In the genomic region with DNA sequence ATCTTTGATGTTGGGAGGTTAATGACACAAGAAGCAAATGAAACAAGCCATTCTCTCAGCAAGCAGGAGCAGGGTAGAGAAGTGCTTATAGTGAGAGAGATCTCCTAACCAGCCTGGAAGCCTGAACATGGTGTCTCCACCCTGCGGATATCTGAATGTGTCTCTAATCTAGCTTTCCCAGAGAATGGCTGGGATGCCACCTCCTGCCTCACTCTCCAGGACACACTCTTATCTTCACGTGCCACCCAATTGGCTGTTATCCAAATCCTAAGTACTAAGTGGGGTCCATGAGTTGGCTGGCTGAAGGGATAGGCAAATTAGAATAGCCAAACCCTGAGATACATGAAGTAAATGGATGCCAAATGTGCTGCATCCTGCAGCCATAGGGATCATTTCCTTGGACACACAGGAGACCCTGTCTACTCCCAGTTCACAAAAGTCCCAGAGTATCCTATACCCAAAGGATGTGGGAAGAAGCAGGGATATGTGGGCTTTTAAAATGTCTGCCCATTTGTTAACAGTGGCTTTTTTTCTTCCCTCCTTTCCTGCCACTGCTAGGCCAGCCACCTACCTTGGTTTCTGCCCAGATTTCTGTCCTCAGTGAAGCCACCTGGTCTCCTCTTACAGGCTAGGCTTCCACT, we compare ENCODE assay signal across 12 mouse cellular contexts. TPM values are rescaled to one million over a fixed set of nuclear protein-coding genes. Genes with fewer than 3 reads are reported as not detected.
A peak's percentile ranks its signal among the peaks of the same experiment; 100 is the strongest.
DNase-seq lines count a peak whose midpoint lies in the region; ATAC-seq and TF ChIP-seq lines count a peak whose summit lies in the region.
"Had no signal": no experiment of that assay in that cellular context is flagged by ENCODE, and none has a peak within 500 bp of the region (broad histone marks: within the 10 kb centered on the region; RNA-seq: fewer than 3 reads in every experiment).

No protein-coding gene starts in this region.

- peak overlapping the region; percentile 41; the same call in 1 of the 2 replicates for H3K27ac ChIP-seq in embryonic facial prominence, embryonic 13.5 days
- no peak overlapping the region for H3K27ac ChIP-seq in embryonic facial prominence, embryonic 10.5 days (replicated peaks)
- peak overlapping the region; percentile 76 for H3K27ac ChIP-seq in lung, embryonic 14.5 days (ENCODE audit: low read depth)
- H3K27ac ChIP-seq in limb, embryonic 12.5 days: 0 out of 2 replicates have a peak overlapping the region, but pooled peaks have one; percentile 53
- no peak overlapping the region for H3K27ac ChIP-seq in hindbrain, embryonic 13.5 days
- H3K27ac ChIP-seq: hindbrain, embryonic 14.5 days; neural tube, embryonic 12.5 days had no signal

- H3K4me1 ChIP-seq in embryonic facial prominence, embryonic 13.5 days: peaks cover 22% of the 10 kb centered on the region
- H3K4me1 ChIP-seq in embryonic facial prominence, embryonic 10.5 days: peaks cover 7% of the 10 kb centered on the region
- peaks cover 7% of the 10 kb centered on the region for H3K4me1 ChIP-seq in lung, embryonic 14.5 days (ENCODE audit: insufficient read depth)
- H3K4me1 ChIP-seq in limb, embryonic 12.5 days (replicated peaks): peaks cover 24% of the 10 kb centered on the region
- peaks cover 7% of the 10 kb centered on the region; the same call in 1 of the 2 replicates for H3K4me1 ChIP-seq in hindbrain, embryonic 13.5 days (replicated peaks)

- no peak overlapping the region for H3K4me2 ChIP-seq in embryonic facial prominence, embryonic 13.5 days
- peak overlapping the region; percentile 16; the same call in 1 of the 2 replicates for H3K4me2 ChIP-seq in lung, embryonic 14.5 days
- no peak overlapping the region for H3K4me2 ChIP-seq in limb, embryonic 12.5 days
- H3K4me2 ChIP-seq in hindbrain, embryonic 13.5 days: no peak overlapping the region
- H3K4me2 ChIP-seq: hindbrain, embryonic 14.5 days; neural tube, embryonic 12.5 days had no signal

- H3K27me3 ChIP-seq in embryonic facial prominence, embryonic 13.5 days: no peaks in the 10 kb centered on the region
- H3K27me3 ChIP-seq in embryonic facial prominence, embryonic 10.5 days (replicated peaks; ENCODE audit: low read depth, poor library complexity, severe bottlenecking): no peaks in the 10 kb centered on the region
- H3K27me3 ChIP-seq in lung, embryonic 14.5 days (ENCODE audit: insufficient read depth, low read length): no peaks in the 10 kb centered on the region
- H3K27me3 ChIP-seq in limb, embryonic 12.5 days: no peaks in the 10 kb centered on the region
- no peaks in the 10 kb centered on the region for H3K27me3 ChIP-seq in hindbrain, embryonic 13.5 days
- H3K27me3 ChIP-seq: neural tube, embryonic 12.5 days had no signal

- no peak for TF ChIP-seq CTCF in lung, embryonic 14.5 days (IDR thresholded peaks at IDR 0.05; ENCODE audit: low read depth)

- ATAC-seq in embryonic facial prominence, embryonic 13.5 days (ENCODE audit: insufficient number of reproducible peaks, insufficient read depth, low FRiP score, low TSS enrichment, low read depth): no peak
- no peak; the same call in 1 of the 2 replicates for ATAC-seq in lung, embryonic 14.5 days (ENCODE audit: insufficient read depth)
- ATAC-seq in limb, embryonic 12.5 days (ENCODE audit: insufficient number of reproducible peaks, insufficient read depth, low FRiP score, low TSS enrichment, low read depth): no peak
- no peak for ATAC-seq in hindbrain, embryonic 13.5 days (ENCODE audit: low FRiP score)

- 83% methylated on average over 2 of the region's 2 CpGs for WGBS in embryonic facial prominence, embryonic 13.5 days
- 79% methylated on average over 2 of the region's 2 CpGs for WGBS in embryonic facial prominence, embryonic 10.5 days
- 52% methylated on average over 2 of the region's 2 CpGs for WGBS in lung, embryonic 14.5 days
- WGBS in limb, embryonic 12.5 days: 81% methylated on average over 2 of the region's 2 CpGs
- WGBS in hindbrain, embryonic 13.5 days: 82% methylated on average over 2 of the region's 2 CpGs

- no peak overlapping the region for H3K4me3 ChIP-seq in embryonic facial prominence, embryonic 13.5 days
- no peak overlapping the region for H3K4me3 ChIP-seq in embryonic facial prominence, embryonic 10.5 days
- no peak overlapping the region for H3K4me3 ChIP-seq in lung, embryonic 14.5 days (ENCODE audit: low read depth, low read length)
- H3K4me3 ChIP-seq in limb, embryonic 12.5 days (replicated peaks): no peak overlapping the region
- H3K4me3 ChIP-seq in hindbrain, embryonic 13.5 days: no peak overlapping the region
- H3K4me3 ChIP-seq: neural tube, embryonic 12.5 days had no signal

- no peak overlapping the region for H3K9ac ChIP-seq in embryonic facial prominence, embryonic 13.5 days
- H3K9ac ChIP-seq in lung, embryonic 14.5 days: no peak overlapping the region
- no peak overlapping the region for H3K9ac ChIP-seq in limb, embryonic 12.5 days (replicated peaks)
- no peak overlapping the region for H3K9ac ChIP-seq in hindbrain, embryonic 13.5 days
- H3K9ac ChIP-seq: hindbrain, embryonic 14.5 days; neural tube, embryonic 12.5 days had no signal

- H3K9me3 ChIP-seq in embryonic facial prominence, embryonic 13.5 days: no peaks in the 10 kb centered on the region
- no peaks in the 10 kb centered on the region for H3K9me3 ChIP-seq in embryonic facial prominence, embryonic 10.5 days
- H3K9me3 ChIP-seq in lung, embryonic 14.5 days (ENCODE audit: low read depth, low read length): no peaks in the 10 kb centered on the region
- no peaks in the 10 kb centered on the region for H3K9me3 ChIP-seq in limb, embryonic 12.5 days
- H3K9me3 ChIP-seq in hindbrain, embryonic 13.5 days: no peaks in the 10 kb centered on the region
- H3K9me3 ChIP-seq: neural tube, embryonic 12.5 days had no signal

- no peak for DNase-seq in embryonic facial prominence, embryonic 10.5 days (ENCODE audit: low spot score)
- no peak for DNase-seq in lung, embryonic 14.5 days
- DNase-seq in lung, adult 18-20 months: no peak
- DNase-seq in spleen, postnatal 4 days (ENCODE audit: low spot score in 2 of 2): peak; percentile 82 to 83
- DNase-seq in adrenal gland, postnatal 25 days: no peak
- DNase-seq: layer of hippocampus, adult 9-11 months; lung, postnatal 36 days had no signal

- peaks cover 9% of the 10 kb centered on the region for H3K36me3 ChIP-seq in embryonic facial prominence, embryonic 13.5 days
- peaks cover 40% of the 10 kb centered on the region for H3K36me3 ChIP-seq in embryonic facial prominence, embryonic 10.5 days (replicated peaks)
- 0 out of 2 replicates have a peak, but pooled peaks cover 4% of the 10 kb centered on the region for H3K36me3 ChIP-seq in lung, embryonic 14.5 days (ENCODE audit: insufficient read depth)
- H3K36me3 ChIP-seq in limb, embryonic 12.5 days: peaks cover 16% of the 10 kb centered on the region; the same call in 1 of the 2 replicates
- H3K36me3 ChIP-seq in hindbrain, embryonic 13.5 days: peaks cover 14% of the 10 kb centered on the region; the same call in 1 of the 2 replicates

RNA-seq across cellular contexts. Expression of gene Relt, which starts 18.7 kb away (rescaled TPM):
- polyA plus RNA-seq in embryonic facial prominence, embryonic 13.5 days (2015; fragmentation: Nextera tagmentation; extraction: Ambion mirVana): 4.2 TPM in 2 replicates
- polyA plus RNA-seq in embryonic facial prominence, embryonic 10.5 days (2016; fragmentation: Nextera tagmentation; extraction: Ambion mirVana): 4.8 and 5.2 TPM in 2 replicates
- 3.8 and 4.1 TPM in 2 replicates for polyA plus RNA-seq in lung, embryonic 14.5 days (2014; fragmentation: Nextera tagmentation; extraction: Ambion mirVana)
- polyA plus RNA-seq in limb, embryonic 12.5 days (2016; fragmentation: Nextera tagmentation; extraction: Ambion mirVana): 3.5 and 5.8 TPM in 2 replicates
- total RNA-seq in adrenal gland, postnatal 25 days (2021): 1.0 and 1.3 TPM in 2 replicates
- polyA plus RNA-seq in hindbrain, embryonic 13.5 days (2015; fragmentation: Nextera tagmentation; extraction: Ambion mirVana): 4.3 and 4.8 TPM in 2 replicates

Comparison
In these comparisons a context has a peak if more than half of its experiments do, and no peak if none do; other contexts are left out.
1. H3K27ac ChIP-seq: peak in embryonic facial prominence, embryonic 13.5 days (single experiment), lung, embryonic 14.5 days (single experiment) and limb, embryonic 12.5 days (single experiment); none in embryonic facial prominence, embryonic 10.5 days (single experiment) and hindbrain, embryonic 13.5 days (single experiment).
2. DNase-seq: peak in spleen, postnatal 4 days (2 of 2); none in embryonic facial prominence, embryonic 10.5 days (single experiment), lung, embryonic 14.5 days (single experiment), lung, adult 18-20 months (0 of 2) and adrenal gland, postnatal 25 days (single experiment).